Mouse (Mus musculus): ENCODE data around the gene Gpi1. TPM values are rescaled to one million over a fixed set of nuclear protein-coding genes. Genes with fewer than 3 reads are reported as not detected.

The Gpi1 gene
- total and polyA plus RNA-seq, 3 experiments = 278 to 693 (median 332) TPM

- H3K9ac ChIP-seq (ENCODE audit: insufficient read depth, low read depth) = no peak overlapping the region
- TF ChIP-seq CTCF (conservative IDR thresholded peaks at IDR 0.05 in 1 of 2, IDR thresholded peaks at IDR 0.05 in 1 of 2; ENCODE audit: low read depth in 2 of 2, low read length in 2 of 2) (peak; percentile 10 to 47; a peak in 2 of 4 replicates), NRF1 (IDR thresholded peaks at IDR 0.05; ENCODE audit: low read depth, low read length) (no peak)
These were observed 57.9 kb downstream of the Gpi1 start for GRCm38 (mm10) chr7:34172251-34172650.

GRCm38 (mm10) chr7:34169454-34169853 lies 60.7 kb downstream of the Gpi1 start, which contains the start of gene Uba2:
TSS of gene Uba2 (minus strand) at chr7:34169599.
- Histone ChIP-seq H3K4me1 (ENCODE audit: control insufficient read depth in 1 of 2, insufficient read depth in 2 of 2) (peaks cover 2 to 18% of the 10 kb centered on the region in 2 experiments; a peak in 3 of 4 replicates), H3K36me3 (replicated peaks in 1 of 2; ENCODE audit: control insufficient read depth in 1 of 2, insufficient read depth in 1 of 2, low read length in 1 of 2) (peaks cover 6 to 15% of the 10 kb centered on the region in 2 experiments), H3K79me2 (replicated peaks; ENCODE audit: control insufficient read depth, extremely low read depth, insufficient read depth, poor library complexity, severe bottlenecking) (peaks cover 36% of the 10 kb centered on the region), H3K4me3 (replicated peaks in 1 of 3; ENCODE audit: low read depth in 2 of 3, low read length in 2 of 3, poor library complexity in 1 of 3) (peak within 1 kb of the TSS; percentile 90 to 95 (median 94)), H3K27me3 (replicated peaks) (no peaks in the 10 kb centered on the region), H3K9me3 (replicated peaks; ENCODE audit: low read length) (no peaks in the 10 kb centered on the region), H3K4me2 (ENCODE audit: insufficient read depth, low read depth, poor library complexity, severe bottlenecking) (peak within 1 kb of the TSS; percentile 9; the same call in 1 of the 2 replicates), H3K27ac (ENCODE audit: insufficient read depth, low read depth) (no peak within 1 kb of the TSS), H3K9ac (ENCODE audit: insufficient read depth, low read depth) (peak within 1 kb of the TSS; percentile 28; the same call in 1 of the 2 replicates)
- DNase-seq (ENCODE audit: extremely low read depth) = no peak
- TF ChIP-seq ETS1 (conservative IDR thresholded peaks at IDR 0.05; ENCODE audit: low read depth, low read length) (no peak), JUN (IDR thresholded peaks at IDR 0.05; ENCODE audit: insufficient read depth, low read depth, low read length) (no peak), ZKSCAN1 (IDR thresholded peaks at IDR 0.05; ENCODE audit: borderline replicate concordance, low read depth, low read length) (no peak), HCFC1 (IDR thresholded peaks at IDR 0.05; ENCODE audit: low read depth, low read length) (no peak), MEF2A (IDR thresholded peaks at IDR 0.05; ENCODE audit: borderline replicate concordance, low read depth, low read length) (no peak), GABPA (IDR thresholded peaks at IDR 0.05; ENCODE audit: insufficient replicate concordance, low read depth, low read length) (no peak), MAZ (IDR thresholded peaks at IDR 0.05; ENCODE audit: low read depth, low read length) (no peak), CHD1 (IDR thresholded peaks at IDR 0.05; ENCODE audit: low read depth, low read length) (no peak), TBP (conservative IDR thresholded peaks at IDR 0.05; ENCODE audit: low read depth, low read length) (no peak), KAT2A (IDR thresholded peaks at IDR 0.05; ENCODE audit: insufficient replicate concordance, low read length) (no peak), RCOR1 (conservative IDR thresholded peaks at IDR 0.05; ENCODE audit: low read depth, low read length) (no peak), SIN3A (IDR thresholded peaks at IDR 0.05; ENCODE audit: low read length) (no peak), JUND (conservative IDR thresholded peaks at IDR 0.05; ENCODE audit: low read depth, low read length) (no peak), MAX (IDR thresholded peaks at IDR 0.05; ENCODE audit: low read length) (no peak), E2F4 (IDR thresholded peaks at IDR 0.05; ENCODE audit: insufficient replicate concordance, low read depth, low read length) (no peak), MYC (IDR thresholded peaks at IDR 0.05; ENCODE audit: low read depth, low read length) (no peak), IRF4 (IDR thresholded peaks at IDR 0.05; ENCODE audit: low read depth, low read length) (no peak), POLR2A (IDR thresholded peaks at IDR 0.05; ENCODE audit: low read depth, low read length) (no peak), MXI1 (IDR thresholded peaks at IDR 0.05; ENCODE audit: low read depth, low read length) (no peak)
- dilution Hi-C loops (cut with MboI; ENCODE audit: extremely low pct_ligation_motif_present, extremely low pct_unique_long_range_greater_than_20kb, low sequenced_read_pairs) = no loop called here
- in situ Hi-C loops (cut with MboI; ENCODE audit: low pct_ligation_motif_present, low pct_unique_long_range_greater_than_20kb, low sequenced_read_pairs) = loop anchor here (5.0 kb wide), 1 partner anchor 63 kb away; the partner anchor contains the start of gene Gpi1

More at GRCm38 (mm10) chr7:34172251-34172650, 57.9 kb downstream of the Gpi1 start:
- dilution Hi-C loops (cut with MboI; ENCODE audit: extremely low pct_ligation_motif_present, extremely low pct_unique_long_range_greater_than_20kb, low sequenced_read_pairs) (no loop called here), in situ Hi-C loops (cut with MboI; ENCODE audit: low pct_ligation_motif_present, low pct_unique_long_range_greater_than_20kb, low sequenced_read_pairs) (no loop called here)
- DNase-seq (ENCODE audit: extremely low read depth) = peak; percentile 22
- Histone ChIP-seq H3K9me3 (replicated peaks; ENCODE audit: low read length) (peaks cover 5% of the 10 kb centered on the region), H3K4me1 (ENCODE audit: control insufficient read depth in 1 of 2, insufficient read depth in 2 of 2) (peaks cover 2 to 8% of the 10 kb centered on the region in 2 experiments; a peak in 3 of 4 replicates), H3K27ac (ENCODE audit: insufficient read depth, low read depth) (no peak overlapping the region), H3K79me2 (replicated peaks; ENCODE audit: control insufficient read depth, extremely low read depth, insufficient read depth, poor library complexity, severe bottlenecking) (peaks cover 11% of the 10 kb centered on the region), H3K36me3 (replicated peaks in 1 of 2; ENCODE audit: control insufficient read depth in 1 of 2, insufficient read depth in 1 of 2, low read length in 1 of 2) (no peaks in the 10 kb centered on the region), H3K27me3 (replicated peaks) (no peaks in the 10 kb centered on the region), H3K4me3 (replicated peaks in 1 of 3; ENCODE audit: low read depth in 2 of 3, low read length in 2 of 3, poor library complexity in 1 of 3) (no peak overlapping the region), H3K4me2 (ENCODE audit: insufficient read depth, low read depth, poor library complexity, severe bottlenecking) (no peak overlapping the region)
